Mouse (Mus musculus) cerebellum, adult 2 months (tissue): ENCODE data around the gene Cenpf.
"Not testable (repeated sequence)": the region's sequence is repeated elsewhere in the genome, so short reads cannot be mapped to it uniquely, and the experiment has no call there.

Experiments
- CTCF ChIP-seq: fragments of 200-500 bp; IDR thresholded peaks from 2 replicates; pipeline ENCODE4 v1.5.1; 2011; ENCODE audit warnings: low read depth, mild to moderate bottlenecking, control low read depth, low read length, moderate library complexity, borderline replicate concordance; ENCODE audit not compliant: insufficient read depth
- POLR2A ChIP-seq: fragments of 200-500 bp; IDR thresholded peaks from 2 replicates; pipeline ENCODE4 v1.6.1; 2011; ENCODE audit warnings: low read length, control low read depth, borderline replicate concordance; ENCODE audit not compliant: insufficient read depth

- TF ChIP-seq CTCF, POLR2A: not testable (repeated sequence)
Measured at GRCm38 (mm10) chr1:189692442-189692841, 4.6 kb upstream of the Cenpf start.
